Mouse (Mus musculus) hindbrain, postnatal 0 days (tissue): Measurements from ENCODE around the gene Psmd2. TPM values are rescaled to one million over a fixed set of nuclear protein-coding genes. Genes with fewer than 3 reads are reported as not detected.

ENCODE experiments used
- ATAC-seq: fragments of 200-750 bp; cut with Nextera tagmentation; 2 replicates; pipeline ENCODE4 v1.8.0; 2017; ENCODE audit warnings: mild to moderate bottlenecking, moderate TSS enrichment, moderate library complexity
- DNase-seq: peaks from one replicate; pipeline ENCODE4 v3.0.0-alpha.2; 2015; ENCODE audit warnings: low spot score
- H3K27ac ChIP-seq: fragments of 300-500 bp; sonication (generic); 2 replicates; pipeline ENCODE4 v1.5.1; 2014; ENCODE audit warnings: mild to moderate bottlenecking
- H3K27me3 ChIP-seq: fragments of 300-500 bp; sonication (generic); 2 replicates; pipeline ENCODE4 v1.6.1; 2014; ENCODE audit warnings: low read length, mixed read lengths; ENCODE audit not compliant: insufficient read depth
- H3K36me3 ChIP-seq: fragments of 300-500 bp; sonication (generic); 2 replicates; pipeline ENCODE4 v1.6.1; 2014; ENCODE audit warnings: low read length, mixed read lengths; ENCODE audit not compliant: insufficient read depth
- H3K4me1 ChIP-seq: fragments of 300-500 bp; sonication (generic); 2 replicates; pipeline ENCODE4 v1.6.1; 2014; ENCODE audit warnings: antibody characterized with exemption, low read length, mixed read lengths; ENCODE audit not compliant: insufficient read depth
- H3K4me2 ChIP-seq: fragments of 300-500 bp; sonication (generic); 2 replicates; pipeline ENCODE4 v1.6.1; 2014; ENCODE audit warnings: low read depth, mild to moderate bottlenecking, low read length, moderate library complexity, mixed read lengths
- H3K4me3 ChIP-seq: fragments of 300-500 bp; sonication (generic); 2 replicates; pipeline ENCODE4 v1.5.1; 2014; ENCODE audit warnings: low read length
- H3K9ac ChIP-seq: fragments of 300-500 bp; sonication (generic); replicated peaks from 2 replicates; pipeline ENCODE4 v1.6.1; 2014; ENCODE audit warnings: mild to moderate bottlenecking, low read length, moderate library complexity, mixed read lengths
- H3K9me3 ChIP-seq: fragments of 300-500 bp; sonication (generic); 2 replicates; pipeline ENCODE4 v1.6.1; 2016; ENCODE audit warnings: low read length, mixed read lengths
- CTCF ChIP-seq: IDR thresholded peaks from 2 replicates; pipeline ENCODE4 v1.5.1; 2016; ENCODE audit warnings: antibody characterized with exemption, control low read depth, low read depth
- WGBS: fragments of 180-500 bp; shearing (Covaris S2); extraction: QIAGEN DNeasy Blood & Tissue Kit; methylation state at CpG from one replicate; pipeline ENCODE4 v1.1.7; 2014; 5-methylcytosine and 5-hydroxymethylcytosine counted together
- polyA plus RNA-seq: library from polyadenylated mRNA; unstranded; fragments of >200 nt; fragmentation: Nextera tagmentation; extraction: Ambion mirVana; gene quantifications from 2 replicates; pipeline ENCODE4 v1.2.1, GENCODE M21; 2015
- total RNA-seq: library from RNA; depleted of rRNA; stranded (reverse); fragments of >200 nt; gene quantifications from 2 replicates; pipeline ENCODE4 v1.2.3, GENCODE M21; 2014

Psmd2 gene
- total and polyA plus RNA-seq, 2 experiments from 2014 or later = 196 to 308 TPM

DNA sequence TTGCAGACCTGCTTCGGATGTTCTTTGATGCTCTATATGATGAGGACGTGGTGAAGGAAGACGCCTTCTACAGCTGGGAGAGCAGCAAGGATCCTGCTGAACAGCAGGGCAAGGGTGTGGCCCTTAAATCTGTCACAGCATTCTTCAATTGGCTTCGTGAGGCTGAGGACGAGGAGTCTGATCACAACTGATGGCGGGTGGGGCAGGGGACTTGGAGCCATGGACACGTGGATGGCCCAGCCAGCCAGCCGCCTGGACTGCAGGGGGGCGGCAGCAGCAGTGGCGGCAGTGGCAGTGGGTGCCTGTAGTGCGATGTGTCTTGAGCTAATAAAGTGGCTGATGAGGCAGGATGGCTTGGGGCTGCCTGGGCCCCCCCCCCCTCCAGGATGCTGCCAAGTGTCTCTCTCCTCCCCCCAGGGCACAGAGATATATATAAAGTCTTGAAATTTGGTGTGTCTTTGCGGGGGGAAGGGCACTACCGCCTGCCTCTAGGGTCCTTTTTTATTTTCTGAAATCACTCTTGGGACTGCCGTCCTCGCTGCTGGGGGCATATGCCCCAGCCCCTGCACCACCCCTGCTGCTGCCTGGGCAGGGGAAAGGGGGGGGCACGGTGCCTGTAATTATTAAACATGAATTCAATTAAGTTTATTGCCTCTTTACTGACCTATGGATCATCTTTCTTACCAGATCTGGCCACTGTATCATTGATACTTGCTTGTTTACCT is 41.0 kb downstream of the Psmd2 start:
- H3K4me3 ChIP-seq = peak overlapping the region; percentile 45; the same call in 1 of the 2 replicates
- H3K27ac ChIP-seq = peak overlapping the region; percentile 89
- peaks cover 41% of the 10 kb centered on the region for H3K36me3 ChIP-seq

DNA sequence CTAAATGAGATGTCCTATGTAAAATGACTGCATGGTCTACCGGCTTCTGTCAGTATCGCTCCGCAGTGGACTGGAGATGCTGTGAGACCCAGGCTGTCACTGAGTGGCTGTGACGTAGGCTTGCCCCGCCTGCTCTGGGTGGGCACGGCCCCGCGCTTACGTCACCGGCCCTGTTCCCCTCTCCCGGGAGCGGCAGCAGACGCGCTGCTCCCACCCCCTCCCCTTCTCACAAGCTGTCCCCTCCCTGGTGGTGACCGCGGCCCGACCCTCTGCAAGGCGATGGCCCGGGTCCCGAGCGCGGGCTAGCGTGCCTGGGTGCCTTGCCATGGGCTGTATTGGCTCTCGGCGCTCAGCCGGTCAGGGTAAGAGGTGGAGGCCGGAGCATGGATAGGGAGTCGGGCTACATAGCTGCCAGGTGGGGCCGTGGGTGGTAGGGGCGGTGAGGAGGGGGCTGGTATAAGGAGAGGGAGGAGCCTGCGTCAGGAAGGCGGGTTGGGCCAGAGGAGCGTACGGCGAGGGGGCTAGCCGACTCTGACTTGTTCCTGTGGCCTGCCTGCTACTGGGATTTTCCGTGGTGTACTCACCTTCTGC is 41.8 kb downstream of the Psmd2 start, which contains the start of gene Fam131a:
Gene Fam131a, plus strand, starts transcription at position 131 of the 591 bp plus-strand sequence.
- peak within 1 kb of the TSS; percentile 89 for H3K27ac ChIP-seq
- ATAC-seq = peak; percentile 95
- DNase-seq = peak; percentile 97
- peaks cover 11% of the 10 kb centered on the region for H3K4me1 ChIP-seq
- peak within 1 kb of the TSS; percentile 45 for H3K4me3 ChIP-seq
- TF ChIP-seq CTCF = no peak
- H3K9ac ChIP-seq = peak within 1 kb of the TSS; percentile 68
- 1% methylated on average over 32 of the region's 37 CpGs for WGBS
- H3K36me3 ChIP-seq = peaks cover 34% of the 10 kb centered on the region
- no peaks in the 10 kb centered on the region for H3K27me3 ChIP-seq
- H3K9me3 ChIP-seq = no peaks in the 10 kb centered on the region
- peak within 1 kb of the TSS; percentile 65 for H3K4me2 ChIP-seq

More for the DNA sequence above, 41.0 kb downstream of the Psmd2 start:
- WGBS = 34% methylated on average over 16 of the region's 16 CpGs
- peaks cover 11% of the 10 kb centered on the region for H3K4me1 ChIP-seq
- ATAC-seq (no peak), DNase-seq (no peak)
- H3K27me3 ChIP-seq = no peaks in the 10 kb centered on the region
- TF ChIP-seq CTCF = no peak
- peak overlapping the region; percentile 68; the same call in 1 of the 2 replicates for H3K9ac ChIP-seq
- H3K9me3 ChIP-seq = no peaks in the 10 kb centered on the region
- H3K4me2 ChIP-seq = peak overlapping the region; percentile 65

DNA sequence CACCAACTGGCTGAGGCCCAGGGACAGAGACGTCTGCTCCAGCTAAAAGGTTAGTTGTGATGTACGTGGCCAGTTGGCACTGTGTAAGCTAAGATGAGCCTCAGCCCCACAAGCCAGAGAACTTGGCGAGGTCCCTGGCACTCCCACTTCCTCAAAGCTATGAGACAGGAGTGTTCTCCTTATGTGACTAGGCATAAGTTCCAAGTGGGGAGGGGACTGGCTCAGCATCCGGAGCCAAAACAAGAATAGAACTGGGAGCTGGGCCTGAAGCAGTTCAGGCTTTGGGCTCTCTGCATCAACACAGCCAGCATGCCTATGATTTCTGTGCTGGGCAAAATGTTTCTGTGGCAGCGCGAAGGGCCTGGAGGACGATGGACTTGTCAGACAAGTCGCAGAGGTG is 43.3 kb downstream of the Psmd2 start:
- Histone ChIP-seq H3K4me2 (peak overlapping the region; percentile 75), H3K9me3 (no peaks in the 10 kb centered on the region), H3K27ac (peak overlapping the region; percentile 84), H3K9ac (no peak overlapping the region), H3K27me3 (no peaks in the 10 kb centered on the region), H3K4me1 (peaks cover 11% of the 10 kb centered on the region), H3K4me3 (no peak overlapping the region), H3K36me3 (peaks cover 21% of the 10 kb centered on the region)
- WGBS = 54% methylated on average over 8 of the region's 8 CpGs
- TF ChIP-seq CTCF = no peak
- ATAC-seq (no peak), DNase-seq (peak; percentile 46)

- DNase-seq = peak; percentile 97
- Histone ChIP-seq H3K9me3 (no peaks in the 10 kb centered on the region), H3K4me3 (peak overlapping the region; percentile 42), H3K9ac (peak overlapping the region; percentile 65), H3K4me2 (peak overlapping the region; percentile 75), H3K27ac (peak overlapping the region; percentile 84), H3K4me1 (peaks cover 11% of the 10 kb centered on the region), H3K27me3 (no peaks in the 10 kb centered on the region), H3K36me3 (peaks cover 16% of the 10 kb centered on the region)
- ATAC-seq = peak; percentile 84
- under 1% methylated on average over 46 of the region's 46 CpGs for WGBS
- TF ChIP-seq CTCF = no peak
Observed at GRCm38 (mm10) chr16:20695622-20696323, 44.3 kb downstream of the Psmd2 start.

GRCm38 (mm10) chr16:20699266-20699665 is 47.8 kb downstream of the Psmd2 start:
- DNase-seq = no peak
- Histone ChIP-seq H3K27ac (no peak overlapping the region), H3K27me3 (no peaks in the 10 kb centered on the region), H3K9me3 (no peaks in the 10 kb centered on the region), H3K9ac (no peak overlapping the region), H3K4me3 (no peak overlapping the region), H3K4me1 (peaks cover 22% of the 10 kb centered on the region; the same call in 1 of the 2 replicates), H3K36me3 (peaks cover 15% of the 10 kb centered on the region; the same call in 1 of the 2 replicates), H3K4me2 (no peak overlapping the region)
- 85% methylated on average over 5 of the region's 5 CpGs for WGBS
- TF ChIP-seq CTCF = no peak
- ATAC-seq = no peak

DNA sequence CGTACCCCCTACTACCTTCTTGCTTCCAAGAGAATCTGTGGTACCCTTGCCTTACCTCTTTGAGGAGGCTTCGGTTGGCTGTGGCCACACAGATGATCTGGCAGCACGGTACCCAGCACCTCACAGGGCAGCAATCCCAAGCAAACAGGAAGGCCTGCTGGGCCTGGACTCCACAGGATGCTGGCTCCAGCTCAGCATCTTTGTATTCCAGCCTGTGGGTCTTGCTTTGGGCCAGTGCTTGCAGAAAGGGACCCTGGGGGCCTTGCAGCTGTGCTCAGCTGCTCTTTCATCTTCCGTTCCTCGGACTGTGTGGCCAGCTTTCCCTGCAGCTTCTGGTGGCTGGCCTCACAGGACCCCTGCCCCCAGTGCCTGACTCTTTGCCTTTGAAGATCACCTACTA is 48.6 kb downstream of the Psmd2 start:
- WGBS = 34% methylated on average over 5 of the region's 5 CpGs
- TF ChIP-seq CTCF = no peak
- no peaks in the 10 kb centered on the region for H3K9me3 ChIP-seq
- no peak overlapping the region for H3K4me3 ChIP-seq
- peak; percentile 15 for DNase-seq
- H3K4me1 ChIP-seq = peaks cover 15% of the 10 kb centered on the region; the same call in 1 of the 2 replicates
- no peak overlapping the region for H3K4me2 ChIP-seq
- H3K9ac ChIP-seq = no peak overlapping the region
- H3K27ac ChIP-seq = no peak overlapping the region
- H3K27me3 ChIP-seq = no peaks in the 10 kb centered on the region
- no peak for ATAC-seq
- H3K36me3 ChIP-seq = peaks cover 15% of the 10 kb centered on the region; the same call in 1 of the 2 replicates
